ENCODE assay signal across 8 mouse cellular contexts in the genomic region with DNA sequence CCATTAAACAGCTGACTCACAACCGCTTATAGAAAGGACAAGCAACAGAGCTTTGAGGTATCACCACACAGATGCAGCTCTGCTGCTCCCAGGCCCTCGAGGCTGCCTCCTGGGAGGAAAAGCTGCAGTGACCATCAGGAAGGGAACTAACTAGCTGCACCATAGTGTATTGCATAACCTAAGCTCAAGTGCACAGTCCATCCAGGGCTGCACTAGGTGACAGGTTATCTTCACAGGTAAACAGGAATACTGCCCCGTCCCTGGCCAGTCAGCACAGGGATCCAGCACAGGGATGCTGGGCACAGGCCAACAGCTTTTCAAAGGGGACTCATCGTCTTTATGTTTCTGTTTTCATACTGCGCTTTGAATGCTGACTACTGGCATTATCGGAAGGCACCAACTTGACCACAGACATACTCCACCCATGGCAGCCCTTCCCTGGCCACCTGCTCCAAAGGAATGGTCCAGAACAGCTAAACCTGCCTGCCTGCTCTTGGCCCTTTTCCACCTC. TPM values are rescaled to one million over a fixed set of nuclear protein-coding genes. Genes with fewer than 3 reads are reported as not detected.
DNase-seq lines count a peak whose midpoint lies in the region; ATAC-seq lines count a peak whose summit lies in the region.

No protein-coding gene starts in this region.

- 91% methylated on average over 6 of the region's 6 CpGs for WGBS in midbrain, embryonic 12.5 days
- WGBS in midbrain, embryonic 10.5 days, result 89% methylated on average over 6 of the region's 6 CpGs

- H3K4me3 ChIP-seq in midbrain, embryonic 12.5 days, result no peak overlapping the region
- no peak overlapping the region for H3K4me3 ChIP-seq in midbrain, embryonic 10.5 days

- DNase-seq in cerebellum, adult 11-12 months, result peak; percentile 62
- DNase-seq in cerebellum, postnatal 4 days (ENCODE audit: low spot score in 2 of 2), result no peak
- no peak for DNase-seq in midbrain, embryonic 10.5 days (ENCODE audit: low spot score)
- peak; percentile 56 for DNase-seq in kidney, adult 9 months
- peak; percentile 42 to 67 for DNase-seq in spleen, postnatal 36 days (ENCODE audit: low spot score in 2 of 2)
- no peak for DNase-seq in adrenal gland, postnatal 25 days
- no peak for DNase-seq in adrenal gland, postnatal 4 days (ENCODE audit: low spot score in 2 of 2)

- ATAC-seq in midbrain, embryonic 12.5 days (ENCODE audit: low FRiP score, low read depth), result no peak

- peaks cover 21% of the 10 kb centered on the region for H3K4me1 ChIP-seq in midbrain, embryonic 12.5 days
- peaks cover 31% of the 10 kb centered on the region for H3K4me1 ChIP-seq in midbrain, embryonic 10.5 days

- H3K36me3 ChIP-seq in midbrain, embryonic 12.5 days, result peaks cover 16% of the 10 kb centered on the region; the same call in 1 of the 2 replicates
- peaks cover 15% of the 10 kb centered on the region for H3K36me3 ChIP-seq in midbrain, embryonic 10.5 days

- H3K4me2 ChIP-seq in midbrain, embryonic 12.5 days (replicated peaks), result 0 out of 2 replicates have a peak overlapping the region, but pooled peaks have one; percentile 96

- H3K9me3 ChIP-seq in midbrain, embryonic 12.5 days, result no peaks in the 10 kb centered on the region
- no peaks in the 10 kb centered on the region for H3K9me3 ChIP-seq in midbrain, embryonic 10.5 days (replicated peaks)

- H3K27me3 ChIP-seq in midbrain, embryonic 12.5 days, result peaks cover 8% of the 10 kb centered on the region; the same call in 1 of the 2 replicates
- H3K27me3 ChIP-seq in midbrain, embryonic 10.5 days (ENCODE audit: low read depth, poor library complexity, severe bottlenecking), result peaks cover 28% of the 10 kb centered on the region

- no peak overlapping the region for H3K9ac ChIP-seq in midbrain, embryonic 12.5 days (replicated peaks)

- no peak overlapping the region for H3K27ac ChIP-seq in midbrain, embryonic 12.5 days (replicated peaks)
- H3K27ac ChIP-seq in midbrain, embryonic 10.5 days (replicated peaks), result no peak overlapping the region

RNA-seq across cellular contexts. Expression of a gene that starts 2.3 kb away (rescaled TPM):
- 10.6 and 11.0 TPM in 2 replicates for polyA plus RNA-seq in midbrain, embryonic 12.5 days (2016; fragmentation: Nextera tagmentation; extraction: Ambion mirVana)
- polyA plus RNA-seq in midbrain, embryonic 10.5 days (2016; fragmentation: Nextera tagmentation; extraction: Ambion mirVana), result 5.8 and 8.4 TPM in 2 replicates
- total RNA-seq in adrenal gland, postnatal 25 days (2021), result 21.8 and 34.9 TPM in 2 replicates
- total RNA-seq in adrenal gland, postnatal 4 days (2021), result 10 to 100 TPM; 44.3 to 49.2 TPM

RNA-seq across cellular contexts. Expression of a gene that starts 25.9 kb away (rescaled TPM):
- polyA plus RNA-seq in midbrain, embryonic 12.5 days (2016; fragmentation: Nextera tagmentation; extraction: Ambion mirVana), result 2.3 and 2.8 TPM in 2 replicates
- polyA plus RNA-seq in midbrain, embryonic 10.5 days (2016; fragmentation: Nextera tagmentation; extraction: Ambion mirVana), result 2.7 and 4.4 TPM in 2 replicates
- 5.1 and 6.2 TPM in 2 replicates for total RNA-seq in adrenal gland, postnatal 25 days (2021)
- total RNA-seq in adrenal gland, postnatal 4 days (2021), result 1 to 10 TPM; 1.7 to 3.0 TPM

RNA-seq across cellular contexts. Expression of a gene that starts 28.9 kb away (rescaled TPM):
- polyA plus RNA-seq in midbrain, embryonic 12.5 days (2016; fragmentation: Nextera tagmentation; extraction: Ambion mirVana), result 52.5 and 54.2 TPM in 2 replicates
- 62.4 and 69.1 TPM in 2 replicates for polyA plus RNA-seq in midbrain, embryonic 10.5 days (2016; fragmentation: Nextera tagmentation; extraction: Ambion mirVana)
- total RNA-seq in adrenal gland, postnatal 25 days (2021), result 24.8 and 36.1 TPM in 2 replicates
- total RNA-seq in adrenal gland, postnatal 4 days (2021), result 10 to 100 TPM; 37.4 to 43.2 TPM

RNA-seq across cellular contexts. Expression of a gene that starts 31.8 kb away (rescaled TPM):
- 1.4 and 1.7 TPM in 2 replicates for polyA plus RNA-seq in midbrain, embryonic 12.5 days (2016; fragmentation: Nextera tagmentation; extraction: Ambion mirVana)
- polyA plus RNA-seq in midbrain, embryonic 10.5 days (2016; fragmentation: Nextera tagmentation; extraction: Ambion mirVana), result 2.8 and 3.4 TPM in 2 replicates
- total RNA-seq in adrenal gland, postnatal 25 days (2021), result not detected in 2 replicates
- total RNA-seq in adrenal gland, postnatal 4 days (2021), result 1 to 10 TPM; 1.0 to 1.1 TPM

RNA-seq across cellular contexts. Expression of a gene that starts 41.2 kb away (rescaled TPM):
- polyA plus RNA-seq in midbrain, embryonic 12.5 days (2016; fragmentation: Nextera tagmentation; extraction: Ambion mirVana), result 905 and 949 TPM in 2 replicates
- polyA plus RNA-seq in midbrain, embryonic 10.5 days (2016; fragmentation: Nextera tagmentation; extraction: Ambion mirVana), result 1,252 and 1,396 TPM in 2 replicates
- total RNA-seq in adrenal gland, postnatal 25 days (2021), result 346 and 405 TPM in 2 replicates
- 100 to 1,000 TPM; 418 to 439 TPM for total RNA-seq in adrenal gland, postnatal 4 days (2021)

Comparison
In these comparisons a context has a peak if more than half of its experiments do, and no peak if none do; other contexts are left out.
1. DNase-seq: peak in cerebellum, adult 11-12 months (single experiment), kidney, adult 9 months (single experiment) and spleen, postnatal 36 days (2 of 2); none in cerebellum, postnatal 4 days (0 of 2), midbrain, embryonic 10.5 days (single experiment), adrenal gland, postnatal 25 days (single experiment) and adrenal gland, postnatal 4 days (0 of 2).